In genomic region chr2:106346781-106347180, GRCm38 (mm10) we compare ENCODE assay signal across 20 mouse cellular contexts.
DNase-seq lines count a peak whose midpoint lies in the region; ATAC-seq and TF ChIP-seq lines count a peak whose summit lies in the region.
"Had no signal": no experiment of that assay in that cellular context is flagged by ENCODE, and none has a peak within 500 bp of the region (broad histone marks: within the 10 kb centered on the region; RNA-seq: fewer than 3 reads in every experiment).

No protein-coding gene starts in this region.

- H3K4me3 ChIP-seq in lung, embryonic 14.5 days (ENCODE audit: low read depth, low read length), result no peak overlapping the region
- no peak overlapping the region for H3K4me3 ChIP-seq in lung, adult 2 months (replicated peaks; ENCODE audit: extremely low read depth, low read depth, low read length)
- no peak overlapping the region for H3K4me3 ChIP-seq in lung, embryonic 15.5 days
- no peak overlapping the region for H3K4me3 ChIP-seq in lung, embryonic 16.5 days (ENCODE audit: low read length)
- H3K4me3 ChIP-seq in lung, postnatal 0 days (ENCODE audit: low read depth, low read length), result no peak overlapping the region

- TF ChIP-seq CTCF in lung, embryonic 14.5 days (IDR thresholded peaks at IDR 0.05; ENCODE audit: low read depth), result no peak
- no peak for TF ChIP-seq CTCF in lung, adult 2 months (IDR thresholded peaks at IDR 0.05; ENCODE audit: insufficient read depth, low read length)
- TF ChIP-seq CTCF in lung, postnatal 0 days (IDR thresholded peaks at IDR 0.05), result no peak

- H3K27ac ChIP-seq in lung, embryonic 14.5 days (ENCODE audit: low read depth), result no peak overlapping the region
- H3K27ac ChIP-seq in lung, embryonic 15.5 days, result no peak overlapping the region
- H3K27ac ChIP-seq in lung, embryonic 16.5 days (ENCODE audit: low read length), result no peak overlapping the region
- no peak overlapping the region for H3K27ac ChIP-seq in lung, postnatal 0 days (ENCODE audit: low read length)

- WGBS in lung, embryonic 14.5 days, result 31% methylated on average over 6 of the region's 6 CpGs
- WGBS in lung, adult 2 months, result 49% methylated on average over 6 of the region's 6 CpGs
- 38% methylated on average over 6 of the region's 6 CpGs for WGBS in lung, embryonic 15.5 days
- 27% methylated on average over 6 of the region's 6 CpGs for WGBS in lung, embryonic 16.5 days
- WGBS in lung, postnatal 0 days, result 37% methylated on average over 6 of the region's 6 CpGs

- TF ChIP-seq EP300 in lung, postnatal 0 days (IDR thresholded peaks at IDR 0.05), result no peak

- DNase-seq in lung, embryonic 14.5 days, result peak; percentile 49
- DNase-seq in lung, adult 2 months, result no peak
- no peak for DNase-seq in lung, postnatal 4 days
- no peak for DNase-seq in lung, adult 18-20 months
- peak; percentile 5 for DNase-seq in lung, postnatal 0 days (ENCODE audit: low spot score)
- DNase-seq in lung, postnatal 25 days (ENCODE audit: low spot score), result no peak
- DNase-seq: adrenal gland, adult 2 months; adrenal gland, adult 8-10 months; adrenal gland, postnatal 25 days; adrenal gland, postnatal 36 days; B cell, adult 2 months; cerebellum, adult 11 months; cerebellum, adult 11-12 months had no signal

- no peak for TF ChIP-seq POLR2A in lung, adult 2 months (IDR thresholded peaks at IDR 0.05; ENCODE audit: borderline replicate concordance, extremely low read depth, low read depth, low read length)

- no peak overlapping the region for H3K9ac ChIP-seq in lung, embryonic 14.5 days
- H3K9ac ChIP-seq in lung, embryonic 15.5 days, result no peak overlapping the region
- no peak overlapping the region for H3K9ac ChIP-seq in lung, embryonic 16.5 days (ENCODE audit: low read length)
- no peak overlapping the region for H3K9ac ChIP-seq in lung, postnatal 0 days (replicated peaks; ENCODE audit: low read depth)

- H3K36me3 ChIP-seq in lung, embryonic 14.5 days (ENCODE audit: insufficient read depth), result no peaks in the 10 kb centered on the region
- H3K36me3 ChIP-seq in lung, embryonic 15.5 days, result no peaks in the 10 kb centered on the region
- H3K36me3 ChIP-seq in lung, embryonic 16.5 days (ENCODE audit: control insufficient read depth, insufficient read depth, low read length), result no peaks in the 10 kb centered on the region
- no peaks in the 10 kb centered on the region for H3K36me3 ChIP-seq in lung, postnatal 0 days (ENCODE audit: insufficient read depth, low read length)
- H3K36me3 ChIP-seq: G1E had no signal

- no peak overlapping the region for H3K4me2 ChIP-seq in lung, embryonic 14.5 days
- no peak overlapping the region for H3K4me2 ChIP-seq in lung, embryonic 15.5 days
- H3K4me2 ChIP-seq in lung, embryonic 16.5 days (ENCODE audit: low read depth, low read length), result no peak overlapping the region
- no peak overlapping the region for H3K4me2 ChIP-seq in lung, postnatal 0 days (replicated peaks; ENCODE audit: low read depth, low read length)

- H3K4me1 ChIP-seq in lung, embryonic 14.5 days (ENCODE audit: insufficient read depth), result no peaks in the 10 kb centered on the region
- no peaks in the 10 kb centered on the region for H3K4me1 ChIP-seq in lung, adult 2 months (ENCODE audit: control insufficient read depth, insufficient read depth, low read length)
- 0 out of 2 replicates have a peak, but pooled peaks cover 4% of the 10 kb centered on the region for H3K4me1 ChIP-seq in lung, embryonic 15.5 days
- H3K4me1 ChIP-seq in lung, embryonic 16.5 days (replicated peaks; ENCODE audit: control insufficient read depth, insufficient read depth, low read length), result no peaks in the 10 kb centered on the region
- H3K4me1 ChIP-seq in lung, postnatal 0 days (ENCODE audit: insufficient read depth, low read depth, low read length), result no peaks in the 10 kb centered on the region

- H3K27me3 ChIP-seq in lung, embryonic 14.5 days (ENCODE audit: insufficient read depth, low read length), result no peaks in the 10 kb centered on the region
- no peaks in the 10 kb centered on the region for H3K27me3 ChIP-seq in lung, embryonic 15.5 days
- no peaks in the 10 kb centered on the region for H3K27me3 ChIP-seq in lung, embryonic 16.5 days (ENCODE audit: control insufficient read depth, insufficient read depth, low read depth, low read length)
- H3K27me3 ChIP-seq in lung, postnatal 0 days (replicated peaks; ENCODE audit: insufficient read depth, low read length), result no peaks in the 10 kb centered on the region
- H3K27me3 ChIP-seq: CH12.LX, Patski had no signal

- ATAC-seq in lung, embryonic 14.5 days (ENCODE audit: insufficient read depth), result peak; percentile 86
- peak; percentile 78; the same call in 1 of the 2 replicates for ATAC-seq in lung, embryonic 15.5 days (ENCODE audit: borderline replicate concordance, extremely low read depth, low FRiP score, low TSS enrichment)
- ATAC-seq in lung, embryonic 16.5 days (ENCODE audit: low read depth), result peak; percentile 71
- ATAC-seq in lung, postnatal 0 days, result peak; percentile 32; the same call in 1 of the 2 replicates
- ATAC-seq: activated CD4-positive, CD25-positive, alpha-beta regulatory T cell, adult 4 months; CD4-positive, CD25-positive, alpha-beta regulatory T cell, adult 4 months; Patski had no signal

- no peaks in the 10 kb centered on the region for H3K9me3 ChIP-seq in lung, embryonic 14.5 days (ENCODE audit: low read depth, low read length)
- H3K9me3 ChIP-seq in lung, embryonic 15.5 days, result no peaks in the 10 kb centered on the region
- no peaks in the 10 kb centered on the region for H3K9me3 ChIP-seq in lung, embryonic 16.5 days (ENCODE audit: control insufficient read depth, low read length)
- H3K9me3 ChIP-seq in lung, postnatal 0 days (ENCODE audit: low read length), result no peaks in the 10 kb centered on the region

Comparison
In these comparisons a context has a peak if more than half of its experiments do, and no peak if none do; other contexts are left out.
1. DNase-seq: peak in lung, embryonic 14.5 days (single experiment) and lung, postnatal 0 days (single experiment); none in lung, adult 2 months (single experiment), lung, postnatal 4 days (0 of 2), lung, adult 18-20 months (0 of 2) and lung, postnatal 25 days (single experiment).
2. ATAC-seq: peak in every context shown above with its lines; median percentile 86 in lung, embryonic 14.5 days; 78 in lung, embryonic 15.5 days; 71 in lung, embryonic 16.5 days; 32 in lung, postnatal 0 days.